Mouse (Mus musculus) liver, embryonic 18 days (tissue): Measurements from ENCODE around the gene Hcar2. TPM values are rescaled to one million over a fixed set of nuclear protein-coding genes. Genes with fewer than 3 reads are reported as not detected.

Experiments used
- polyA plus RNA-seq: library from polyadenylated mRNA; depleted of rRNA; stranded (reverse); fragments of >200 nt; gene quantifications from 2 replicates; pipeline ENCODE4 v1.2.3, GENCODE M21; 2012; rRNA removed

The Hcar2 gene
- 0.87 and 1.2 TPM in 2 replicates for polyA plus RNA-seq

GRCm38 (mm10) chr5:123865365-123865764 is at the start of gene Hcar2:
Gene Hcar2, minus strand, starts transcription at chr5:123865499.

GRCm38 (mm10) chr5:123906976-123907630 is 41.8 kb upstream of the Hcar2 start, which contains the start of gene Denr:
Gene Denr, plus strand, starts transcription at chr5:123907175.

GRCm38 (mm10) chr5:123879928-123880327 is 14.6 kb upstream of the Hcar2 start, which contains the start of gene Hcar1:
Gene Hcar1, minus strand, starts transcription at chr5:123880020.

Other genes with a start within 250 kb of the Hcar2 start
- gene Clip1, start 180.9 kb downstream of the Hcar2 start, polyA plus RNA-seq, result 6.1 and 6.7 TPM in 2 replicates
- gene Zcchc8, start 144.4 kb downstream of the Hcar2 start, polyA plus RNA-seq, result 19.0 and 22.0 TPM in 2 replicates
- 32.0 and 33.3 TPM in 2 replicates for gene Rsrc2, start 116.1 kb downstream of the Hcar2 start, polyA plus RNA-seq
- 9.0 and 10.1 TPM in 2 replicates for gene Kntc1, start 115.8 kb downstream of the Hcar2 start, polyA plus RNA-seq
- 0.13 and 0.20 TPM in 2 replicates for gene Hcar1, start 14.5 kb upstream of the Hcar2 start, polyA plus RNA-seq
- gene Denr, start 41.7 kb upstream of the Hcar2 start, polyA plus RNA-seq, result 13.1 and 13.6 TPM in 2 replicates
- 0.35 and 0.64 TPM in 2 replicates for gene Gm43518, start 61.9 kb upstream of the Hcar2 start, polyA plus RNA-seq
- gene Ccdc62, start 65.2 kb upstream of the Hcar2 start, polyA plus RNA-seq, result 2.7 and 3.3 TPM in 2 replicates
- gene Hip1r, start 108.1 kb upstream of the Hcar2 start, polyA plus RNA-seq, result 11.7 and 14.7 TPM in 2 replicates
- 12.8 and 15.4 TPM in 2 replicates for gene Vps37b, start 166.8 kb upstream of the Hcar2 start, polyA plus RNA-seq
- gene Abcb9, start 230.3 kb upstream of the Hcar2 start, polyA plus RNA-seq, result 2.3 and 2.5 TPM in 2 replicates
- 13.9 and 14.7 TPM in 2 replicates for gene Ogfod2, start 246.8 kb upstream of the Hcar2 start, polyA plus RNA-seq